Mouse (Mus musculus): ENCODE measurements around the gene Stk39. TPM values are rescaled to one million over a fixed set of nuclear protein-coding genes. Genes with fewer than 3 reads are reported as not detected.

Stk39 gene
- polyA plus RNA-seq, 1 experiment from 2014 or later: 27.7 TPM

DNA sequence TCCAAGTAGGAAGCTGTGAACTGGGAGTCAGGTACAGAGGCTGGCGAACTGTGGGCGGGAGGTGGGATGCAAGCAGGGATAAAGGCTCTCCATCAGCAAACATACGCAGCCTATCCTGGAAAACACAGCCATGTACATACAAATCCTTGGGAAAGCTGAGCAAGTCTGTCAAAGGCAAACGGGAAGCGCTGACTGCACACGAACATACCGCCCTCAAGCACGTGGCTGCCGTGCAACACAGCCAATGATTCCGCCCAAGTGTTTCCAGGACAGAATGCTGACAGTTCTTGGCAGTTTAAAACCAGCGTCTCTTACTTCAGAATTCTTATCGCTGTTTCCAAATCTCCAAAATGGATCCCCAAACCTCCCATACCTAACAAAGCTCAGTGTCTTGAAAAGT, 123.1 kb downstream of the Stk39 start:
- 77% methylated on average over 12 of the region's 12 CpGs for WGBS
- Histone ChIP-seq H3K4me2 (peak overlapping the region; percentile 21; the same call in 1 of the 2 replicates), H3K27ac (0 out of 2 replicates have a peak overlapping the region, but pooled peaks have one; percentile 14), H3K9me3 (replicated peaks) (no peaks in the 10 kb centered on the region), H3K4me1 (peaks cover 22% of the 10 kb centered on the region), H3K36me3 (ENCODE audit: poor library complexity, severe bottlenecking) (peaks cover 13% of the 10 kb centered on the region; the same call in 1 of the 2 replicates), H3K9ac (no peak overlapping the region), H3K4me3 (no peak overlapping the region), H3K27me3 (no peaks in the 10 kb centered on the region)
- ATAC-seq: no peak; the same call in 1 of the 2 replicates

DNA sequence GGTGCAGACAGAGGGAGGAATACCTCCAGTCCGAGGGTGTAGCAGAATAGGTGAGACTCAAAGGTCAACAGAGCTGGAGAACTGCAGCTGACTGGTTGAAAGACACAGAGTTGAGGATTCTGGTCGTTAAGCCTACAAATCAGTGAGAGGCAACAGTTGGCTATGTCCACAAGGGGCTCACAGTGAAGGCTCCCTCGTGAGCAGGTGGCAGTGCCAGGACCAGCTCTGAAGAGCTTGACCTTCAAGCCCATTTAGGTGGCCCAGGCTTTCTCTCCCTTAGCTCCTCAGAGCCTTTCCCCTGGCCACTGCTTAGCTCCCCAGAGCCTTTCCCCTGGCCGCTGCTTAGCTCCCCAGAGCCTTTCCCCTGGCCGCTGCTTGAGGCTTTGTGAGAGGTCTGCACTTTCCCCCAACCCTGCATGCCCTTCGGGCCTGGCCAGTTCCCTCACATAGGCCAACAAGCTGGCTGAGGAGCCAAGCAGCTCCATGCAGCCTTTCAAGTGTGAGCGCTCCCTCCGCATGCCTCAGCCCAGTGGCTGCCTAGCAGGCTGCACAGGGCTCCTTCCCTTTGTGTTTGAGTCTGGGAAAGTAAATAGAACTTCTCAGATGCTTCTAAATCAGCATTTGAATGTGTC, 125.3 kb downstream of the Stk39 start:
- H3K4me1 ChIP-seq: peaks cover 22% of the 10 kb centered on the region
- H3K4me3 ChIP-seq: no peak overlapping the region
- peak overlapping the region; percentile 15; the same call in 1 of the 2 replicates for H3K27ac ChIP-seq
- peaks cover 13% of the 10 kb centered on the region for H3K36me3 ChIP-seq (ENCODE audit: poor library complexity, severe bottlenecking)
- no peak overlapping the region for H3K4me2 ChIP-seq
- H3K27me3 ChIP-seq: no peaks in the 10 kb centered on the region
- H3K9me3 ChIP-seq (replicated peaks): no peaks in the 10 kb centered on the region
- peak; percentile 74 for ATAC-seq
- WGBS: 9% methylated on average over 8 of the region's 8 CpGs
- no peak overlapping the region for H3K9ac ChIP-seq

DNA sequence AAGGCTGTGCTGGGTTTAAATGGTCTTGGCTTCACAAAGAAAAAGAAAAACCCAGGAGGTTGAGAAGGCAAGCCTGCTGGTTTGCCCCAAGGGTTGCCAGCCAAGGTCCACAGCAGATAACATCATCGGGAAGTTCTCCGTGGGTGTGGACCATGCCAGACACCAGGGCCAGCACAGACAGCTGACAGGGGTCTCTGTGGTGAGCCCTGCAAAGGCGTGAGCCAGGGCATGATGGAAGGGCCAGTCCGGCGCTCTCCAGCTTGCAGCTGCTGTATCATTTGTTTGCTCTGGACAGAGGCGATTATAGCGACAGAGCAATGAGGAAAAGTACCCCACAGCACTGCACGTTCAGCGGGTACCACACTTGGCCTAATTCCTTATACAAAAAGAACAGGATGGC, 126.8 kb downstream of the Stk39 start:
- no peak overlapping the region for H3K9ac ChIP-seq
- H3K4me1 ChIP-seq: peaks cover 22% of the 10 kb centered on the region
- peaks cover 13% of the 10 kb centered on the region for H3K36me3 ChIP-seq (ENCODE audit: poor library complexity, severe bottlenecking)
- no peak overlapping the region for H3K27ac ChIP-seq
- H3K4me3 ChIP-seq: no peak overlapping the region
- WGBS: 83% methylated on average over 9 of the region's 9 CpGs
- no peak for ATAC-seq
- no peaks in the 10 kb centered on the region for H3K27me3 ChIP-seq
- no peak overlapping the region for H3K4me2 ChIP-seq
- no peaks in the 10 kb centered on the region for H3K9me3 ChIP-seq (replicated peaks)

DNA sequence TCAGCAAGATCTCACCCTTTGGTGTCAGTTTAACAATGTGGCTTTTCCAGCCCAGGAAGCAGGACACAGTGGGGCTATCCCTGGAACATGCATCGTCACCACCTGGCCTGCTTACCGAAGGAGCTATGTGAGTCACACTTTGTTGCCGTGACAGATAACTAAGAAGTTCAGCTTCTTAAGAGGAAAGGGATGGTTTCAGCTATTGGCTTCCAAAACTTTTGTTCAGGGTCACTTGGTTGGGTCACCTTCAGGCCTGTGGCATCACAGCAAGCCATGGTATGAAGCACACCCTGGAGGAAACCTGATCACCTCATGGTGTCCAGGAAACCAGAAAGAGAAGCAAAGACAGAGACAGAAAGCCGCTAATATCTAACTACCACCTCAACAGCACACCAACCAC, 128.3 kb downstream of the Stk39 start:
- H3K4me2 ChIP-seq: no peak overlapping the region
- no peak overlapping the region for H3K27ac ChIP-seq
- WGBS: 98% methylated on average over 4 of the region's 4 CpGs
- no peak for ATAC-seq
- no peaks in the 10 kb centered on the region for H3K9me3 ChIP-seq (replicated peaks)
- no peak overlapping the region for H3K4me3 ChIP-seq
- peaks cover 13% of the 10 kb centered on the region for H3K36me3 ChIP-seq (ENCODE audit: poor library complexity, severe bottlenecking)
- no peaks in the 10 kb centered on the region for H3K27me3 ChIP-seq
- H3K9ac ChIP-seq: no peak overlapping the region
- peaks cover 18% of the 10 kb centered on the region for H3K4me1 ChIP-seq

DNA sequence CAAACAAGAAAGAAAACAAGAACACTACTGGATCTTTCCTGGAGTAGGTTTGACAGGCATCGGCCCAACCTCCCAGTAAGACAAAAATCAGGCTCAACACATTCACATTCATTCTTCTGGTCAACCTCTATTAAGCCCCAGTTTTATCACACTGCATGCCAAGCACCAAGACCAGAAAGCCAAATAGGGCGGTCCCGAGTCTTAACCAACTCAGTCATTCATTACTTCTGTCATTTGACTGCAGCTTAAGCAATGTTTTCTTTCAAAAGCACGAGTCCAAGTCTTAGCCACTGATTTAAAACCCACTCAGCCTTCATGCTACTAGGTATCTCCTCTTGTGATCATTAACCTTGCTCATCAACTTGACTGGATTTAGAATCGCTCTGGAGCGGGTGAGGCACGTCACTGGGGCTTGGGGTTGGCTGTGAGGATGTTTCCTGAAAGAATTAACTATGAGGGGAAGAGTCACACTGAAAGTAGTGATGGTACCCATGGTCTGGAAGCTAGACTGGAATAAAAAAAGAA, 129.9 kb downstream of the Stk39 start:
- no peaks in the 10 kb centered on the region for H3K27me3 ChIP-seq
- WGBS: 93% methylated on average over 7 of the region's 7 CpGs
- no peak for ATAC-seq
- H3K9ac ChIP-seq: no peak overlapping the region
- no peak overlapping the region for H3K4me3 ChIP-seq
- H3K36me3 ChIP-seq (ENCODE audit: poor library complexity, severe bottlenecking): peaks cover 17% of the 10 kb centered on the region
- peaks cover 8% of the 10 kb centered on the region for H3K4me1 ChIP-seq
- no peaks in the 10 kb centered on the region for H3K9me3 ChIP-seq (replicated peaks)
- no peak overlapping the region for H3K4me2 ChIP-seq
- H3K27ac ChIP-seq: no peak overlapping the region

DNA sequence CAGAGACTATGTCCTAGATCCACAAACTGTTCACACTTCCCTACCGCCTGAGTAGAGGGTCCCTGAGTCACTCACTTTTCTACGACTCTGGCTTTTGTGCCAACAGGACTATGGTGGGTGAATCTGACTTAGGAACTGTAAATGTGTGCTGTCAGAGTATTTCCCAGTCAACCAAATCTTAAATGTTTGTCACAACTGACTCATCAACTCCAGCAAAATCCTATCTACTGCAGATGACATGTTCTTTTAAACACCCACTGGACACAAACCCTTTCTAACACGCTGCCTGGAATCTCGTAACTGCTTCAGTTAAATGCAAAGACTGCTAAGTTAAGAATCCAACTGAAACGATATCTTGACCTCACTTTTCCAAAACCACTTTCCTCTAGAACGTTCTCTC, 135.2 kb downstream of the Stk39 start:
- Histone ChIP-seq H3K4me1 (peaks cover 7% of the 10 kb centered on the region; the same call in 1 of the 2 replicates), H3K4me2 (no peak overlapping the region), H3K36me3 (ENCODE audit: poor library complexity, severe bottlenecking) (peaks cover 4% of the 10 kb centered on the region; the same call in 1 of the 2 replicates), H3K9ac (no peak overlapping the region), H3K27me3 (no peaks in the 10 kb centered on the region), H3K27ac (no peak overlapping the region), H3K9me3 (replicated peaks) (no peaks in the 10 kb centered on the region), H3K4me3 (no peak overlapping the region)
- WGBS: 90% methylated on average over 6 of the region's 6 CpGs
- ATAC-seq: no peak

DNA sequence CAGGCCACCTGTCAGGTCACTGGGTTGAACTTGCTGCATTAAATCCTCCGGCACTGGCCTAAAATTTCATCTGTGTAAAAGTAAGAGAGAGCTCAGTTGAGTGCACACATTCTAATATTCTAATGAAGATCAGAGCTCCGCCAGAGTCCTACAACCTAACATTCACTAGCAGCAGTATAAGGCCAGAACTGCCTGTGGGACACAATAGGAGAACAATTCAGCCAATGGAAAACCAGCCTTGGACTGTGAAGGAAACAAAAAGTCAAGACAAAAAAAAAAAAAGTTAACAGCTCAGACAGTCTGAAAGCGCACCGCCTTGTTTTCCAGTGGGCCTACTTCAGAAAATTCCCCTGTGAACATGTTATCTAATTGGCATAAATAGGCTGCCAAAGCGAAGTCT, 137.1 kb downstream of the Stk39 start:
- Histone ChIP-seq H3K36me3 (ENCODE audit: poor library complexity, severe bottlenecking) (peaks cover 4% of the 10 kb centered on the region; the same call in 1 of the 2 replicates), H3K4me1 (peaks cover 7% of the 10 kb centered on the region; the same call in 1 of the 2 replicates), H3K27me3 (no peaks in the 10 kb centered on the region), H3K9me3 (replicated peaks) (no peaks in the 10 kb centered on the region), H3K4me3 (no peak overlapping the region), H3K4me2 (no peak overlapping the region), H3K27ac (no peak overlapping the region), H3K9ac (no peak overlapping the region)
- 33% methylated on average over 5 of the region's 5 CpGs for WGBS
- ATAC-seq: no peak

DNA sequence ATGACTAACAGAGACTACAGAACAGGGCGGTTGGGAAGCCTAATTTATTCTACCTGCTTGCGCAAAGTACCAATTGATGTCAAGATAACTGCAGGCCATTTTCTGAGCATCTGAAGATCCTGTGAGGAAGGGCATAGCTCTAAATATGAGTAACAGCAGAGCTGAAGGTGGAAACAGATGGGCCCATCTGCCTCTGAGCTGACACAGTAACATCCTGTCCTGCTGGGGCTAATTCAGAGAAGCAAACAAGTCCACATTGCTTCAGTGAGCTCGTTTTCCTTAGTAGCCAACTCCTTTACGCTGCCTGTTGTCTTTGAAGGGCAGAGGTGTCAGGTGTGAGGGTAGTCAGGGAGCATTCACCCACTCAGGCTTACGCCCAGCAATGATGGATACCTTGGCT, 146.8 kb downstream of the Stk39 start:
- WGBS: 76% methylated on average over 5 of the region's 5 CpGs
- Histone ChIP-seq H3K27ac (no peak overlapping the region), H3K27me3 (no peaks in the 10 kb centered on the region), H3K4me1 (peaks cover 14% of the 10 kb centered on the region), H3K4me2 (no peak overlapping the region), H3K4me3 (no peak overlapping the region), H3K36me3 (ENCODE audit: poor library complexity, severe bottlenecking) (no peaks in the 10 kb centered on the region), H3K9ac (no peak overlapping the region), H3K9me3 (replicated peaks) (no peaks in the 10 kb centered on the region)
- ATAC-seq: no peak

DNA sequence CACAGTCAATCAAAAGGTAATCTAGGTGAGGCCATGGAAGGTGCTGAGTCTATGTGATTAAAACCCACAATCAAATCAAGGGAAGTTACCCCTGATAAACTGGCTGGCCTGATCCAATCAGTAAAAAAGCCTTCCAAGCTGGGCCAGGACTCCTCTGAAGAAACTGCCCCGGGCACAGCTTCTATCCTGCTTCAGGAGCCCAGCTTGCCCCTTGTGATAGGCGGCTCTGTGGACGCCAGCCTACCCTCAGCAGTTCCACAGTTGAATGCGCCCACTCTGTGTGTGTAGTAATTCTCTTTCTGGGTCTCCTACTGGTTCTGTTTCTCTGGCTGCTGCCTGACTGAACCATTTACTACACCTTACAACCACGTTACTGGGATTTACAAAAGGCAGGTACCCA, 150.8 kb downstream of the Stk39 start:
- WGBS: 61% methylated on average over 5 of the region's 5 CpGs
- H3K4me2 ChIP-seq: peak overlapping the region; percentile 39; the same call in 1 of the 2 replicates
- H3K4me1 ChIP-seq: peaks cover 32% of the 10 kb centered on the region
- no peaks in the 10 kb centered on the region for H3K36me3 ChIP-seq (ENCODE audit: poor library complexity, severe bottlenecking)
- H3K27me3 ChIP-seq: no peaks in the 10 kb centered on the region
- no peak overlapping the region for H3K27ac ChIP-seq
- no peaks in the 10 kb centered on the region for H3K9me3 ChIP-seq (replicated peaks)
- H3K9ac ChIP-seq: no peak overlapping the region
- no peak overlapping the region for H3K4me3 ChIP-seq
- 0 out of 2 replicates have a peak, but pooled peaks have one; percentile 22 for ATAC-seq

DNA sequence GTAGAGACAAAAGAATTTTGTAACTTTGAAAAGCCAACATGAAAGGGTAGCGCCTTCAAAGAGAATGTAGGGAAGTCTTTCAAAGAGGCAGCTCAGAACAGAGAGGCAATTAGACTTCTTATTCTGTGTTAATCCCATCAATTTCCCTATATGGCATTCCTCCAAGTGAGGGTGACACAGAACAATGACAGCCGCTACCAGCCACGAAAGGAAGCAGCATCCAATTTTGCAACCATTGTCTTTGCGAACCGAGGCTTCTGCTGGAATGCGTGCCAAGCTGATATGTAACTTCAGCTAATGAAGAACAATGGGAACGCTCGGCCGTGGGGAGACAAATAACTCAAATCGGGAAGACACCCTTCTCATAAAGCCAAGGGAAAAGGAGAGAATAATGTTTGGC, 151.4 kb downstream of the Stk39 start:
- Histone ChIP-seq H3K27ac (no peak overlapping the region), H3K4me2 (peak overlapping the region; percentile 39), H3K9ac (no peak overlapping the region), H3K27me3 (no peaks in the 10 kb centered on the region), H3K4me3 (no peak overlapping the region), H3K9me3 (replicated peaks) (no peaks in the 10 kb centered on the region), H3K36me3 (ENCODE audit: poor library complexity, severe bottlenecking) (no peaks in the 10 kb centered on the region), H3K4me1 (peaks cover 32% of the 10 kb centered on the region)
- ATAC-seq: peak; percentile 75
- WGBS: 9% methylated on average over 10 of the region's 10 CpGs

DNA sequence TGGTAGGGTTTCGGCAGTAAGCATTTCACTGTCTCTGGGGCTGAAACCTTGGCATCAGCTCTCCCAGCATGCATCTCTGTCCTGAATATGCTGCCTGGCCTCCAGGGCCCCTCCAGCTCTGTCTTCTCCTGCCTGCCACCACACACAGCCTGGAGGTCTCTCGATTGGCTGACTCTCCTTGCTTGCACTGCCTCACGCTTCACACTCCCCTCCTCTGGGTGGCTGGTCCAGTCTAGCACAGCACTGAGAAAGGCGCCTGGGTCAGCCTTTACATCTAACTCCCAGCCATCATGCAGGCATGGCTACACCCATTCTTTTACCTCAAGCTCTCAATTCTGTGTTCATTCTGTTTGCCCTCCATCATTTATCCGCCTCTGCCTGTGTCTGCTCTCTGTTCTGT, 153.6 kb downstream of the Stk39 start:
- Histone ChIP-seq H3K27me3 (no peaks in the 10 kb centered on the region), H3K9me3 (replicated peaks) (no peaks in the 10 kb centered on the region), H3K27ac (no peak overlapping the region), H3K9ac (no peak overlapping the region), H3K4me3 (no peak overlapping the region), H3K4me2 (no peak overlapping the region), H3K36me3 (ENCODE audit: poor library complexity, severe bottlenecking) (no peaks in the 10 kb centered on the region), H3K4me1 (peaks cover 32% of the 10 kb centered on the region)
- peak; percentile 64 for ATAC-seq
- WGBS: 35% methylated on average over 5 of the region's 5 CpGs

DNA sequence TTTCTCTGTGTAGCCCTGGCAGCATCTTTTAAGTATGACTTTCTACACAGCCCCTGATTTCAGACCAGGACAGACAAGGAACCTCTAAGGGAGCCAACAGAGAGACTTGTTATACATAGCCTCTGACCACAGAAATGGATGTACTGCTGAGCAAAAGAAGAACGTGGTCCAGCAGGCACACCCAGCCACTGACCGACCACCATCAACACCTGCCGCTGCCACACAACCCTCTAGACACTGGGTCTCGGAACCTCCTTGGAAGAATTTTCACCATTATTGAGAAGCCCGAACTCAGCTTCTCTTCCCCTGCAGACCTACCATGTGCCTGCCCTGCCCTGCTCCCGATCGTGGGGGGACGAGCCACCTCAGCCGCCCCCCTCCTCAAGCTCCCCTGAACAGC, 154.2 kb downstream of the Stk39 start:
- Histone ChIP-seq H3K4me1 (peaks cover 32% of the 10 kb centered on the region), H3K4me2 (no peak overlapping the region), H3K9ac (no peak overlapping the region), H3K27me3 (no peaks in the 10 kb centered on the region), H3K36me3 (ENCODE audit: poor library complexity, severe bottlenecking) (peaks cover 3% of the 10 kb centered on the region; the same call in 1 of the 2 replicates), H3K9me3 (replicated peaks) (no peaks in the 10 kb centered on the region), H3K4me3 (no peak overlapping the region), H3K27ac (no peak overlapping the region)
- ATAC-seq: no peak
- 78% methylated on average over 9 of the region's 9 CpGs for WGBS
